Mouse (Mus musculus): ENCODE results near the gene Cpb2. TPM values are rescaled to one million over a fixed set of nuclear protein-coding genes. Genes with fewer than 3 reads are reported as not detected.

Cpb2 gene
- polyA plus RNA-seq (2016; fragmentation: Nextera tagmentation; extraction: Ambion mirVana): 0.28 TPM in 1 of 2 replicates, not detected in the other

DNA sequence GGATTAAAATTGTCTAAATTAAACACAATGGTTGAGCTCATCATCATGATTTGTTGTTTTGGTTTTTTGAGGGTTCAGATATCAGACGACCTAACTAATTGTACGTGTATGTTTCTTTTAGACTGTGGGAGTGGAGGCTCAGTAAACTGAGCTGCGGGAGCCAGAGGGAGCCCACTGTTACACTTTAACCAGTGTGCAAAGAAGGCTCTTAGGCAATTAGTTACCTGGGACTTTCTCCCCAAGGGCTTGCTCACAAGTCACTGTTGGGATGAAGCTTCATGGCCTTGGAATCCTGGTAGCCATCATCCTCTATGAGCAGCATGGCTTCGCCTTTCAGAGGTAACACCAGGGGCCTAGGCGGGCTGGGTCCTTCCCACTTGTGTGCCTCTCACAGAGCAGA, at the start of gene Cpb2:
Cpb2 (plus strand) TSS at position 201 of the 400 bp plus-strand sequence.
- Histone ChIP-seq H3K9ac (no peak within 1 kb of the TSS), H3K4me2 (replicated peaks) (no peak within 1 kb of the TSS), H3K27ac (no peak within 1 kb of the TSS), H3K4me3 (no peak within 1 kb of the TSS), H3K36me3 (no peaks in the 10 kb centered on the region), H3K27me3 (no peaks in the 10 kb centered on the region), H3K9me3 (no peaks in the 10 kb centered on the region), H3K4me1 (no peaks in the 10 kb centered on the region)
- 84% methylated on average over 5 of the region's 5 CpGs for WGBS
- ATAC-seq (ENCODE audit: insufficient number of reproducible peaks, insufficient read depth, low FRiP score, low TSS enrichment): no peak

DNA sequence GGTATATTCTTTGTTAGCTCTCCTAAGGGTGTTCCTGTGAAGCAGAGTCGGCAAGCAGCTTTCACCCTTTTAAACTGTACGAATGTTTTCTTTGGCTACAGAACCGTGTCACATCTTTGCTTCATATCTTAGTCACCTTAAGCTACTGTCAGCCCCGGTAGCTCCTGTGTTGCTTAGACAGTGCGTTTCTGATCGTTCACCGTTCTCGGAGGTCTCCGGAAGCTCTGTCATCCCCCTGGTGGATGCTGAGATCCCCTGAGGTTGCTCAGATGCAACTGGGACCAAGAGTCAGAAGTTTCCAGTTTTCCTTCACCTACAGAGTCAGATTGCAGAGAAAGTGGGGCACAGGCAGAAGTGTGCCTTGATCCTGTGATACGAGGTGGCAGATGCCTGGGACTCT, 49.7 kb upstream of the Cpb2 start:
- no peaks in the 10 kb centered on the region for H3K36me3 ChIP-seq
- no peaks in the 10 kb centered on the region for H3K27me3 ChIP-seq
- H3K4me2 ChIP-seq (replicated peaks): no peak overlapping the region
- no peak overlapping the region for H3K9ac ChIP-seq
- no peak overlapping the region for H3K27ac ChIP-seq
- no peak for ATAC-seq (ENCODE audit: insufficient number of reproducible peaks, insufficient read depth, low FRiP score, low TSS enrichment)
- WGBS: 84% methylated on average over 10 of the region's 10 CpGs
- H3K4me3 ChIP-seq: no peak overlapping the region
- H3K4me1 ChIP-seq: no peaks in the 10 kb centered on the region
- H3K9me3 ChIP-seq: no peaks in the 10 kb centered on the region

DNA sequence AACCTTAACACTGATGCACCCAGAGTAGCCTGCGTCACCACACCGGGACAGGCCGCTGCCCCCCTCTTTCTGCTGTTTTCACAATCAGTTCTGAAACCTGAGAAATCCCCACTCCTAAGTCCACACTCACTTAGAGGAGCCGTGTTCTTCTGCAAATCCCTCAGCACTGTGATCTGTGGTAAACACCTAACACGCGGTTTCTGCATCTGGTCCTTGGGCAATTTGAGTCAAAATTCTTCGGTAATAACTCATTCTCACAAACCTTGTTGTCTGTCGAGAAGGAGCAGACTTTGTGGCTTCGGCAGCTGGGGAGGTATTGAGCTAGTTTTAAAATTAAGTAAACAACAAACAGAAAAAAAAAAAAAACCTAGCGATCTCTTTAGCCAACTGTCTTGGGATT, 49.2 kb upstream of the Cpb2 start:
- Histone ChIP-seq H3K9ac (no peak overlapping the region), H3K27ac (no peak overlapping the region), H3K36me3 (no peaks in the 10 kb centered on the region), H3K9me3 (no peaks in the 10 kb centered on the region), H3K4me2 (replicated peaks) (no peak overlapping the region), H3K4me3 (no peak overlapping the region), H3K4me1 (no peaks in the 10 kb centered on the region), H3K27me3 (no peaks in the 10 kb centered on the region)
- WGBS: 76% methylated on average over 10 of the region's 10 CpGs
- no peak for ATAC-seq (ENCODE audit: insufficient number of reproducible peaks, insufficient read depth, low FRiP score, low TSS enrichment)

DNA sequence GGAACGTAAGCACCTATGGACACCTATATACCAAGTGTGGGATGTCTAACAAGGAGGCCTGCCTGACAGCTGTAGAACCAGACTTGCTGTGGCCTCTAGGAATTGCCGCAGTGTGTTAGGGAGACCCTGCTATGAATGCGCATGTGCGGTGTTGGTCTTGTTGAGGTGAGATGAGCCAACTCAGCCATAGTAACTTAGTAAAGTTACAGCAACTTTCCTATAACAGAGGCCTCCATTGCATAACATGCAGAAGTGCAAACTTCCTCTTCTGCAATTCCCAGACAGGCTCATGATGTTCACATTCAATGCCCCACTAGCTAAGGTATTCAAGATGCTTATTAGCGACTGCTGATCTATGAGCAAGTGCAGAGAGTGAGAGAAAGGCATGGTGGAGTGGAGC, 46.6 kb upstream of the Cpb2 start:
- Histone ChIP-seq H3K9me3 (no peaks in the 10 kb centered on the region), H3K4me2 (replicated peaks) (no peak overlapping the region), H3K27ac (no peak overlapping the region), H3K36me3 (no peaks in the 10 kb centered on the region), H3K9ac (no peak overlapping the region), H3K4me1 (no peaks in the 10 kb centered on the region), H3K27me3 (no peaks in the 10 kb centered on the region), H3K4me3 (no peak overlapping the region)
- no peak for ATAC-seq (ENCODE audit: insufficient number of reproducible peaks, insufficient read depth, low FRiP score, low TSS enrichment)
- 89% methylated on average over 5 of the region's 5 CpGs for WGBS

DNA sequence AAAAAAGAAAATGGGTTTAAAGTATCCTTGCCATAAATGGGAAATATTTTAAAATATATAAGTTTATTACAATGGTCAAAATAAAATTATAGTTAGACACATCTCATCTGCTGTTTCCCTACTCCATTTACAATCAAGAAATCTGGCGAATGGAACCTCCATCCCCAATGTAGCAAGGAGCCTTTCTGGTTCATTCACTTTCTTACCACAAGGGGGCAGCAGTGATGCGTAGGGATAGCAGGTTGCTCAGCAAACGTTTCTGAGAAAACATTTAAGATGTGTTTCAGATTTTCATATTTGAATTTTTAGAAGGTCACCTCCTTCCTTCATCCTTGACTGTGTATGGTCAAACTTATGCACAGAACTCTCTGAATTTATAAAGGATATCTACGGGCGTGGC, 45.1 kb upstream of the Cpb2 start:
- Histone ChIP-seq H3K4me2 (replicated peaks) (no peak overlapping the region), H3K27me3 (no peaks in the 10 kb centered on the region), H3K27ac (no peak overlapping the region), H3K9ac (no peak overlapping the region), H3K9me3 (no peaks in the 10 kb centered on the region), H3K4me3 (no peak overlapping the region), H3K4me1 (no peaks in the 10 kb centered on the region), H3K36me3 (no peaks in the 10 kb centered on the region)
- 39% methylated on average over 5 of the region's 5 CpGs for WGBS
- no peak for ATAC-seq (ENCODE audit: insufficient number of reproducible peaks, insufficient read depth, low FRiP score, low TSS enrichment)

DNA sequence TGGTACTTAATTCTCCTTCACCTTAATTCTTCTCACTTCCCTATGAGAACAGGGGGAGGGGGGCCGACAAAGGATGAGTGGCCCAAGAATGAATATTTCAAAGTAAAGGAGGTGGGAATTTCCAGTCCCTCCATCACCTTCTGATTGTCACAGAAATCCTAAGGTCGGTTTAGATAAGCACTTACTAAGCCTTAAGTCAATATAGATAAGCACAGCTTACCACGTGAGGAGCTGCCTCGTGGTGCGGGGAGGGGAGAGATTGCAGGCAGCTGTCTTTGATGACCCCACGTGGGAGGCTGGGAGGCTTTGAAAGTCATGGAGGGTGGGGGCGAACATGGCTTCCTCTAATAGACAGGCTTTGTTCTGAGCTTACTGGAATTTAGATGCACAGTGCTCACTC, 44.4 kb upstream of the Cpb2 start:
- Histone ChIP-seq H3K9me3 (no peaks in the 10 kb centered on the region), H3K27ac (no peak overlapping the region), H3K4me3 (no peak overlapping the region), H3K4me2 (replicated peaks) (no peak overlapping the region), H3K9ac (no peak overlapping the region), H3K27me3 (no peaks in the 10 kb centered on the region), H3K36me3 (no peaks in the 10 kb centered on the region), H3K4me1 (no peaks in the 10 kb centered on the region)
- whole genome bisulfite sequencing: 58% methylated on average over 7 of the region's 7 CpGs
- no peak for ATAC-seq (ENCODE audit: insufficient number of reproducible peaks, insufficient read depth, low FRiP score, low TSS enrichment)

DNA sequence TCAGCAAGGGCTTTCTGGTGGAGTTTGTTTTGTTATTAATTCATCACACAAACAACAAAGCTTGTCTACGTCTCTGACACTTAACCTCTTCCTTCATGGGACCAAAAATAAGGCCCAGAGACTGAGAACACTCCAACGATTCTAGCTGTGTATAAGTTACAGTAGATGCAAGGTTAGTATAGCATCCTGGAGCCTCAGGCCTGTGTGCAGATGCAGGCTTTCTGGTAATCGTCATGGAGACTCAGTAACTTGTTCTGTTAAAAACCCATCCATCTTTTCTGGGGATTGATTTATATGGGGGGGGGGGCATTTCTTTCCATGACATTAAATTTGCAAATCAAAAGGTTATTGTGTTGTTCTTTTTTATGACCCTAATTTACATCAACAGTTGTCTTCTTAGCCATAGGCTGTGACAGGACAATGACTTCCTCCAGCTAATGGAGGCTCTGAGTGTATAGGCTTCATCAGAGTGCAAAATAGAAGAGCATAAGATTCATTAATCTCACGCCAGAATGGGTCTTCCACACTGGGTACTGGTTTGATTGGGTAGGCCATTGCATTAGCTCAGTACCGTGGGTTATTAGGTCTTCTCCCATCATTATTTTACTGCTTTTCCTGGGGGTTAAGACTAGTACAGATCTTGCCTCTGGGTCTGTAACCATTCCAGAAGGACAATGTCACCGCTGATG, 36.6 kb upstream of the Cpb2 start:
- H3K4me2 ChIP-seq (replicated peaks): no peak overlapping the region
- no peaks in the 10 kb centered on the region for H3K36me3 ChIP-seq
- no peak overlapping the region for H3K4me3 ChIP-seq
- WGBS: 84% methylated on average over 6 of the region's 6 CpGs
- H3K4me1 ChIP-seq: no peaks in the 10 kb centered on the region
- no peaks in the 10 kb centered on the region for H3K9me3 ChIP-seq
- no peak for ATAC-seq (ENCODE audit: insufficient number of reproducible peaks, insufficient read depth, low FRiP score, low TSS enrichment)
- no peak overlapping the region for H3K27ac ChIP-seq
- no peaks in the 10 kb centered on the region for H3K27me3 ChIP-seq
- no peak overlapping the region for H3K9ac ChIP-seq

DNA sequence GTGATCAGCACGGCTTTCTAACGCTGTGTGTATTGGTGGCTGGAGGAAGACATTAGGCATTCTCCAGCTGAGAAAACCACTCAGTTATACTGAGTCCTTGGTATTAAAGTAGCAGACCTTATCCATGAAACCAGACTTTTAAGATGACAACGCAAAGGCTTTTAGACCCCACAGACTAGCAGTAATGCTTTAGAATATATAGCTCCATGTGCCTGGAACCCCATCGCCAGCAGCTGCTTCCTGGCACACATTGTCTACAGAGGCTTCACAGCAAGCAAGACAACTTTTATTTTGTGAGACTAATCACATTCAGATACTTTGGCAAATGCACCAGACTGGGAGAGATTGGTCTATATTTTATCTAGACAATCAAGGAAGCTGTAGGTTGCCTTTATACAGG, 35.8 kb upstream of the Cpb2 start:
- no peaks in the 10 kb centered on the region for H3K27me3 ChIP-seq
- H3K27ac ChIP-seq: no peak overlapping the region

DNA sequence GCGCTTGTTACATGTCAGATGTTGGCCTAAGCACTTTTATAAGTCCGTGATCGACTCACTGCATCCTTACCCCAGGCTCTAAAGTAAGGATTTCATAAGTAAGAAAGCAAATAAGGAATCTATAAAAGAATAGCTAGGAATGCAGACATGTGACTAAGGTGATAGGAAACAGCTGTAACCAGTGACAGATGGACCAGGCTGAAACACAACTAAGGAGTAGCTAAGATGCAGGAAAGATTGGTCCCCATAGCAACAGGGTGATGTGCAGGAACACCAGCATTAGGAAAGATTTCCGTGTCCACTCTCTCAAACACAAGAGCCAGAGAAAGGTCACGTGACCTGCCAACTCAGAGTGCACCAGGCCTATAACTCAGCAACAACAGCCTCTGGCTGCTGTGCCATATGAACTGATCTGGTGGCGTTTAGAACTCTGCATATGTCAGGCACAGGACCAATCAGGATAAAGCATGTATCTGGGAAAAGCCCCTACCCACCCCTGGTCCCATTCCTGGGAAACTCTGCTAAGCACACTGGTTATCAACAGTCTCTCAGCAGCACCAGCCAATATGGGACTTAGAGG, 33.4 kb upstream of the Cpb2 start:
- Histone ChIP-seq H3K4me1 (no peaks in the 10 kb centered on the region), H3K27ac (no peak overlapping the region), H3K36me3 (no peaks in the 10 kb centered on the region), H3K9ac (no peak overlapping the region), H3K27me3 (no peaks in the 10 kb centered on the region), H3K9me3 (no peaks in the 10 kb centered on the region), H3K4me2 (replicated peaks) (no peak overlapping the region), H3K4me3 (no peak overlapping the region)
- WGBS: 52% methylated on average over 6 of the region's 6 CpGs
- no peak for ATAC-seq (ENCODE audit: insufficient number of reproducible peaks, insufficient read depth, low FRiP score, low TSS enrichment)

More for the DNA sequence above, 35.8 kb upstream of the Cpb2 start:
- no peak overlapping the region for H3K4me3 ChIP-seq
- no peaks in the 10 kb centered on the region for H3K4me1 ChIP-seq
- H3K9me3 ChIP-seq: no peaks in the 10 kb centered on the region
- H3K9ac ChIP-seq: no peak overlapping the region
- 95% methylated on average over 4 of the region's 4 CpGs for WGBS
- H3K4me2 ChIP-seq (replicated peaks): no peak overlapping the region
- H3K36me3 ChIP-seq: no peaks in the 10 kb centered on the region
- ATAC-seq (ENCODE audit: insufficient number of reproducible peaks, insufficient read depth, low FRiP score, low TSS enrichment): no peak

DNA sequence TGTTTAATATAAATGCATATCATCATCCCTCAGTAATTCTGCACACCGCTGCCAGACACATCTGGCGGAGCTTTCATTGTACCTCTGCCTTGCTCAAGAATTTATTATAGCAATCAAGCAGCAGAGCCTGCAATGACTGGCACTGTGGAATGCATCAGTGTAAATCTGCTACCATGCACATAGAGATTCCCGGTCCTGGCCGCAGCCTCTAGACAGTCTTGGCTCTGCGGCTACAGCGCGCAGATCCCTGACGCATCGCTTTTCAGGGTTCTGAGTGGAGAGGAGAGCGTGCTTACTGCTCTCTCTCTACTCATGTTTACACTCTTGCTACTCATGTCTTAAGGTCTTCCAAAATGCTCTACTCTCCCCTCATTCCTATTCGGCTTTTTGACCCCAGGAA, 28.3 kb upstream of the Cpb2 start:
- no peak overlapping the region for H3K27ac ChIP-seq
- no peak overlapping the region for H3K4me2 ChIP-seq (replicated peaks)
- no peaks in the 10 kb centered on the region for H3K27me3 ChIP-seq
- H3K9ac ChIP-seq: no peak overlapping the region
- ATAC-seq (ENCODE audit: insufficient number of reproducible peaks, insufficient read depth, low FRiP score, low TSS enrichment): no peak
- 80% methylated on average over 11 of the region's 11 CpGs for WGBS
- no peak overlapping the region for H3K4me3 ChIP-seq
- no peaks in the 10 kb centered on the region for H3K4me1 ChIP-seq
- no peaks in the 10 kb centered on the region for H3K9me3 ChIP-seq
- H3K36me3 ChIP-seq: no peaks in the 10 kb centered on the region

DNA sequence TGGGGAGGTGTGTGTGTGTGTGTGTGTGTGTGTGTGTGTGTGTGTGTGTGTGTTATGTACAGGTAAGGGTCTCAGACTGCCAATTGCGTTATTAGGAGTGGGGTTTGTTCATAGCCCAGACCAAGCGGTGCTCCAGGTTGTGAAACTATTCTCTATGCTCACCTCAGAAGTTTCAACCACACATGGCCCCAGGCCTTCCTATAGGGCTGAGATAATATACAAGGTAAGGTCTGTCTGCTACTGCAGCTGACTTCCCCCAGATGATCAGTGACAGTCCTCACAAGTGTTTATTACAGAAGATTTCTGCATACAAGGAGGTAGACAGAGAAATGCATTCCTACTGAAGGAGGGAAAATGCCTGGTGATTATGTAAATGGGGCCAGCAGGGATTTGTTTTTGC, 23.2 kb upstream of the Cpb2 start:
- ATAC-seq (ENCODE audit: insufficient number of reproducible peaks, insufficient read depth, low FRiP score, low TSS enrichment): no peak
- Histone ChIP-seq H3K4me3 (no peak overlapping the region), H3K27me3 (no peaks in the 10 kb centered on the region), H3K9ac (no peak overlapping the region), H3K4me2 (replicated peaks) (no peak overlapping the region), H3K36me3 (no peaks in the 10 kb centered on the region), H3K27ac (no peak overlapping the region), H3K4me1 (no peaks in the 10 kb centered on the region), H3K9me3 (no peaks in the 10 kb centered on the region)
- WGBS: 92% methylated on average over 2 of the region's 2 CpGs

DNA sequence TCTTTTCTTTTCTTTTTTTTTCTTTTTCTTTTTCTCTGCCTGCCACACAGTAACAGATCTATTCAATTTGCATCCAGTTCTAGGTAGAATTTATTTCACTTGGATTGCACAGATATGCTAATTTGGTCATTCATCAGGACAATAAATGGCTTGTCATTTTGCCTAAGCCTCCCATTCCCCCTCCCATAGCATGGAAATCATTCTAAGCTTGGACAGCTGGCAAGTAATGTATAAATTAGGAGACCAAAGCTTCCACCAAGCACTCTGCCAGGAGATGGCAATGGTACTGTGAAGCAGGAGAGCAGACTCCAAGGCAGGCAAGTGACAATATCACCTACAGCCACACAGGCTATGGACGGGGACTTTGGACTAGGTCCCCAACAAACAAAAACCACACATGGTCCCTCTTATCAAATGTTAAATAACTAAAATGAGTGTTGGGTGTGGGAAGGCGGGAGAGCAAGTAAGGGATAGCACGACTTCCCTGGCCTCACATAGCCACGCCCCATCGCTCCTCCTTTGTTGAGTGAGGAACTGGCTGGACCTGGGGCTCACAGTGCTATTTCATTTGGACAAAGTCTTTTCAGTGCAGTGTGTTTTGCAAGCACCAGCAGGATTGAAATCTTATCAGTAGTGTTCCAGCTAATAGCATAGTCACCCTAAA, 22.7 kb upstream of the Cpb2 start:
- H3K9me3 ChIP-seq: no peaks in the 10 kb centered on the region
- H3K9ac ChIP-seq: no peak overlapping the region
- no peak overlapping the region for H3K27ac ChIP-seq
- no peak for ATAC-seq (ENCODE audit: insufficient number of reproducible peaks, insufficient read depth, low FRiP score, low TSS enrichment)
- no peak overlapping the region for H3K4me3 ChIP-seq
- no peak overlapping the region for H3K4me2 ChIP-seq (replicated peaks)
- H3K27me3 ChIP-seq: no peaks in the 10 kb centered on the region
- H3K4me1 ChIP-seq: no peaks in the 10 kb centered on the region
- H3K36me3 ChIP-seq: no peaks in the 10 kb centered on the region
- WGBS: 86% methylated on average over 5 of the region's 5 CpGs

All from embryonic facial prominence, embryonic 12.5 days (tissue).